8 mouse cellular contexts compared by ENCODE assay signal in genomic region chr2:154603638-154604153, GRCm38 (mm10). TPM values are rescaled to one million over a fixed set of nuclear protein-coding genes. Genes with fewer than 3 reads are reported as not detected.
DNase-seq lines count a peak whose midpoint lies in the region; ATAC-seq and TF ChIP-seq lines count a peak whose summit lies in the region.

Gene Pxmp4, minus strand, starts transcription at chr2:154603708.

- peak; percentile 100 for DNase-seq in 416B (ENCODE audit: low read depth)
- DNase-seq in heart, adult 8-10 months (ENCODE audit: low spot score) = peak; percentile 100
- peak; percentile 100 for DNase-seq in kidney, adult 9 months
- DNase-seq in limb, embryonic 14.5 days (ENCODE audit: low spot score) = peak; percentile 98
- peak; percentile 98 for DNase-seq in midbrain, postnatal 0 days (ENCODE audit: low spot score)
- DNase-seq in spleen, postnatal 14 days (ENCODE audit: low spot score in 2 of 2) = peak; percentile 98

- H3K9me3 ChIP-seq in embryonic facial prominence, embryonic 15.5 days (replicated peaks) = no peaks in the 10 kb centered on the region
- H3K9me3 ChIP-seq in limb, embryonic 14.5 days (ENCODE audit: control insufficient read depth, low read length) = no peaks in the 10 kb centered on the region
- H3K9me3 ChIP-seq in midbrain, postnatal 0 days (ENCODE audit: low read length) = no peaks in the 10 kb centered on the region

- H3K4me2 ChIP-seq in embryonic facial prominence, embryonic 15.5 days (replicated peaks) = peak within 1 kb of the TSS; percentile 68
- H3K4me2 ChIP-seq in limb, embryonic 14.5 days (replicated peaks; ENCODE audit: low read depth, low read length, severe bottlenecking) = peak within 1 kb of the TSS; percentile 77
- peak within 1 kb of the TSS; percentile 81 for H3K4me2 ChIP-seq in midbrain, postnatal 0 days (ENCODE audit: low read depth, low read length, poor library complexity, severe bottlenecking)

- no peaks in the 10 kb centered on the region; the same call in 1 of the 2 replicates for H3K4me1 ChIP-seq in bone marrow, adult 2 months (ENCODE audit: control insufficient read depth, insufficient read depth, low read length)
- H3K4me1 ChIP-seq in embryonic facial prominence, embryonic 15.5 days = peaks cover 16% of the 10 kb centered on the region
- peaks cover 6% of the 10 kb centered on the region; the same call in 1 of the 2 replicates for H3K4me1 ChIP-seq in limb, embryonic 14.5 days (ENCODE audit: control insufficient read depth, insufficient read depth, low read length)
- H3K4me1 ChIP-seq in midbrain, postnatal 0 days (ENCODE audit: insufficient read depth, low read length) = peaks cover 8% of the 10 kb centered on the region; the same call in 1 of the 2 replicates

- no peaks in the 10 kb centered on the region for H3K27me3 ChIP-seq in embryonic facial prominence, embryonic 15.5 days
- H3K27me3 ChIP-seq in limb, embryonic 14.5 days (ENCODE audit: control insufficient read depth, insufficient read depth, low read length) = no peaks in the 10 kb centered on the region
- H3K27me3 ChIP-seq in midbrain, postnatal 0 days (ENCODE audit: insufficient read depth, low read length) = no peaks in the 10 kb centered on the region

- peak; percentile 91 for TF ChIP-seq POLR2A in bone marrow, adult 2 months (IDR thresholded peaks at IDR 0.05; ENCODE audit: borderline replicate concordance, control insufficient read depth, low read depth, low read length)
- TF ChIP-seq POLR2A in limb, embryonic 14.5 days (IDR thresholded peaks at IDR 0.05; ENCODE audit: borderline replicate concordance, extremely low read depth, insufficient read depth, insufficient read length) = 0 out of 2 replicates have a peak, but pooled peaks have one; percentile 36

- WGBS in bone marrow, adult 2 months = under 1% methylated on average over 13 of the region's 13 CpGs
- under 1% methylated on average over 13 of the region's 13 CpGs for WGBS in embryonic facial prominence, embryonic 15.5 days
- 0% methylated on average over 12 of the region's 13 CpGs for WGBS in limb, embryonic 14.5 days
- WGBS in midbrain, postnatal 0 days = 0% methylated on average over 13 of the region's 13 CpGs

- peak within 1 kb of the TSS; percentile 87 for H3K27ac ChIP-seq in bone marrow, adult 2 months (ENCODE audit: control insufficient read depth, insufficient read depth, low read depth, low read length, poor library complexity)
- H3K27ac ChIP-seq in embryonic facial prominence, embryonic 15.5 days (replicated peaks) = peak within 1 kb of the TSS; percentile 51; the same call in 1 of the 2 replicates
- H3K27ac ChIP-seq in limb, embryonic 14.5 days (replicated peaks; ENCODE audit: low read depth, low read length) = no peak within 1 kb of the TSS
- H3K27ac ChIP-seq in midbrain, postnatal 0 days (ENCODE audit: low read depth, low read length) = peak within 1 kb of the TSS; percentile 55; the same call in 1 of the 2 replicates

- peak; percentile 100 for ATAC-seq in embryonic facial prominence, embryonic 15.5 days (ENCODE audit: insufficient number of reproducible peaks, low FRiP score, low TSS enrichment, low read depth)
- ATAC-seq in limb, embryonic 14.5 days (ENCODE audit: low FRiP score, low read depth) = peak; percentile 100
- peak; percentile 100 for ATAC-seq in midbrain, postnatal 0 days (ENCODE audit: low FRiP score)

- TF ChIP-seq CTCF in bone marrow, adult 2 months (IDR thresholded peaks at IDR 0.05; ENCODE audit: control insufficient read depth, insufficient read depth, low read length) = no peak
- no peak for TF ChIP-seq CTCF in midbrain, postnatal 0 days (IDR thresholded peaks at IDR 0.05)

- peak within 1 kb of the TSS; percentile 94 for H3K9ac ChIP-seq in embryonic facial prominence, embryonic 15.5 days
- peak within 1 kb of the TSS; percentile 77 for H3K9ac ChIP-seq in limb, embryonic 14.5 days (ENCODE audit: low read depth, low read length, severe bottlenecking)
- peak within 1 kb of the TSS; percentile 77 for H3K9ac ChIP-seq in midbrain, postnatal 0 days (replicated peaks; ENCODE audit: low read length, poor library complexity, severe bottlenecking)

- no peaks in the 10 kb centered on the region for H3K36me3 ChIP-seq in embryonic facial prominence, embryonic 15.5 days
- H3K36me3 ChIP-seq in limb, embryonic 14.5 days (ENCODE audit: control insufficient read depth, insufficient read depth, low read length) = no peaks in the 10 kb centered on the region
- H3K36me3 ChIP-seq in midbrain, postnatal 0 days (ENCODE audit: insufficient read depth, low read length) = no peaks in the 10 kb centered on the region

- peak within 1 kb of the TSS; percentile 88 for H3K4me3 ChIP-seq in bone marrow, adult 2 months (replicated peaks; ENCODE audit: control insufficient read depth, low read depth, low read length)
- peak within 1 kb of the TSS; percentile 83 for H3K4me3 ChIP-seq in embryonic facial prominence, embryonic 15.5 days (replicated peaks)
- H3K4me3 ChIP-seq in limb, embryonic 14.5 days (replicated peaks; ENCODE audit: low read length) = peak within 1 kb of the TSS; percentile 76
- H3K4me3 ChIP-seq in midbrain, postnatal 0 days (ENCODE audit: low read depth, low read length) = peak within 1 kb of the TSS; percentile 76

RNA-seq across cellular contexts. Expression of gene Pxmp4, which starts in this region (rescaled TPM):
- polyA plus RNA-seq in bone marrow, adult 2 months (2011; ENCODE audit: insufficient read depth, insufficient read length, low replicate concordance, missing spikeins) = 11.3 and 12.1 TPM in 2 replicates
- 30.5 and 33.1 TPM in 2 replicates for polyA plus RNA-seq in embryonic facial prominence, embryonic 15.5 days (2015; fragmentation: Nextera tagmentation; extraction: Ambion mirVana)
- 10 to 100 TPM; 25.0 to 31.0 (median 27.2) TPM for total RNA-seq in heart, adult 8-10 months (2022)
- polyA plus RNA-seq in limb, embryonic 14.5 days (2012; rRNA removed) = 20.6 and 21.2 TPM in 2 replicates
- polyA plus RNA-seq in limb, embryonic 14.5 days (2014; fragmentation: Nextera tagmentation; extraction: Ambion mirVana) = 27.0 and 27.6 TPM in 2 replicates
- total RNA-seq in midbrain, postnatal 0 days (2014; rRNA removed) = 16.1 and 21.6 TPM in 2 replicates
- 17.8 and 21.1 TPM in 2 replicates for polyA plus RNA-seq in midbrain, postnatal 0 days (2015; fragmentation: Nextera tagmentation; extraction: Ambion mirVana)
